ENCODE assay signal across 12 mouse cellular contexts in the genomic region with DNA sequence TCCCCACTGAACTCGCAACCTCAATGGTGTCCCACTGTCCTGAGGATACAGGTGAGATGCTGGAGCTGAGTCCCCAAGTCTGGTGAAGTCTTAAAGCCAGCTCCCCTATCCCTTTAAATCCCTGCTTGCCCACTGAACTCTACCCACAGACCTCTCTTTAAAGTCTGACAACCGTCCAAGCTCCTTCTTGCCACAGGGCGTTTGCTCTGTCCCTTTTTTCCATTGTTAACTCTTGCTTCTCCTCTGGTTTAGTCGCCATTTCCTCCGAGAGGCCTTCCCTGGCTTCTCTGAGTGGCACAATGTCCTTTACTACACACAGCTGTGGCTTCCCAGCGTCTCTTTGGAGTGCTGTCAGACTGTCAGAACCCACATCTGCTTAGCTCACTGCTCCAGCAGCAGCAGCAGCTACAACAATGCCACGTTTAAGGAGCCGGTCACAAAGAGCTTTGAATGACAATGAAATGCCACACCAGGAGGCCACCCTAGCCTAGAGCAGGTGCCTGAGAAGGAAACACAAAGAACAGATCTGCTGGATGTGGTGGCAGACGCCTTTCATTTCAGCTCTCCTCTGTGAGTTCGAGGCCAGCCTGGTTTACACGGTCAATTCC. TPM values are rescaled to one million over a fixed set of nuclear protein-coding genes. Genes with fewer than 3 reads are reported as not detected.
DNase-seq lines count a peak whose midpoint lies in the region; ATAC-seq and TF ChIP-seq lines count a peak whose summit lies in the region.
"Had no signal": no experiment of that assay in that cellular context is flagged by ENCODE, and none has a peak within 500 bp of the region (broad histone marks: within the 10 kb centered on the region; RNA-seq: fewer than 3 reads in every experiment).

No protein-coding gene starts in this region.

- no peaks in the 10 kb centered on the region for H3K27me3 ChIP-seq in ES-Bruce4 (ENCODE audit: control insufficient read depth, insufficient read depth, low read length, poor library complexity, severe bottlenecking)
- H3K27me3 ChIP-seq in forebrain, embryonic 11.5 days (ENCODE audit: control insufficient read depth, insufficient read depth, low read length), result no peaks in the 10 kb centered on the region
- H3K27me3 ChIP-seq in midbrain, embryonic 11.5 days (ENCODE audit: control insufficient read depth, insufficient read depth, low read length), result no peaks in the 10 kb centered on the region
- H3K27me3 ChIP-seq: megakaryocyte, embryonic 14.5 days; Patski had no signal

- TF ChIP-seq CTCF in ES-Bruce4 (IDR thresholded peaks at IDR 0.05; ENCODE audit: low read depth, low read length), result no peak

- H3K9me3 ChIP-seq in ES-Bruce4 (replicated peaks; ENCODE audit: control insufficient read depth, insufficient read depth, low read length, poor library complexity, severe bottlenecking) (no peaks in the 10 kb centered on the region), ES-E14 (ENCODE audit: control insufficient read depth, insufficient read depth, low read depth, low read length) (no peaks in the 10 kb centered on the region)
- H3K9me3 ChIP-seq in forebrain, embryonic 11.5 days (ENCODE audit: control insufficient read depth, low read length), result no peaks in the 10 kb centered on the region
- H3K9me3 ChIP-seq in midbrain, embryonic 11.5 days (ENCODE audit: control insufficient read depth, low read length), result no peaks in the 10 kb centered on the region
- H3K9me3 ChIP-seq: megakaryocyte, embryonic 14.5 days had no signal

- 0 out of 2 replicates have a peak, but pooled peaks have one; percentile 24 for ATAC-seq in forebrain, embryonic 11.5 days (replicated peaks; ENCODE audit: low FRiP score)
- peak; percentile 66 for ATAC-seq in midbrain, embryonic 11.5 days (ENCODE audit: low FRiP score)
- ATAC-seq: Patski had no signal

- DNase-seq in ES-E14 (ENCODE audit: low read depth, low spot score), result peak; percentile 77
- DNase-seq in forebrain, embryonic 11.5 days (ENCODE audit: low spot score), result no peak
- peak; percentile 93 for DNase-seq in midbrain, embryonic 11.5 days (ENCODE audit: low spot score, missing footprints)
- no peak for DNase-seq in testis, postnatal 14 days (ENCODE audit: low spot score)
- no peak for DNase-seq in cerebellum, adult 9-10 months
- no peak for DNase-seq in adrenal gland, adult 2 months
- DNase-seq: cerebellum, postnatal 10 days; kidney, postnatal 14 days had no signal

- no peak overlapping the region for H3K9ac ChIP-seq in ES-Bruce4 (ENCODE audit: low read depth, poor library complexity, severe bottlenecking)
- no peak overlapping the region for H3K9ac ChIP-seq in ES-E14 (ENCODE audit: insufficient read depth, low read depth, low read length, poor library complexity, severe bottlenecking)
- H3K9ac ChIP-seq in forebrain, embryonic 11.5 days (ENCODE audit: low read length), result peak overlapping the region; percentile 13; the same call in 1 of the 2 replicates
- peak overlapping the region; percentile 24; the same call in 1 of the 2 replicates for H3K9ac ChIP-seq in midbrain, embryonic 11.5 days (ENCODE audit: low read length)

- H3K4me1 ChIP-seq in ES-Bruce4 (ENCODE audit: control insufficient read depth, insufficient read depth, low read length), result peaks cover 14% of the 10 kb centered on the region
- peaks cover 0 to 33% of the 10 kb centered on the region in 2 experiments; a peak in 3 of 4 replicates for H3K4me1 ChIP-seq in ES-E14 (ENCODE audit: control insufficient read depth in 2 of 2, insufficient read depth in 2 of 2, low read length in 2 of 2, poor library complexity in 1 of 2)
- peaks cover 8% of the 10 kb centered on the region; the same call in 1 of the 2 replicates for H3K4me1 ChIP-seq in forebrain, embryonic 11.5 days (replicated peaks; ENCODE audit: control insufficient read depth, insufficient read depth, low read length)
- H3K4me1 ChIP-seq in midbrain, embryonic 11.5 days (ENCODE audit: control insufficient read depth, insufficient read depth, low read length), result peaks cover 46% of the 10 kb centered on the region

- H3K4me3 ChIP-seq in ES-Bruce4 (ENCODE audit: low read depth, low read length), result no peak overlapping the region
- no peak overlapping the region for H3K4me3 ChIP-seq in ES-E14 (ENCODE audit: insufficient read depth in 1 of 2, low read depth in 1 of 2, low read length in 2 of 2, poor library complexity in 1 of 2, severe bottlenecking in 1 of 2)
- no peak overlapping the region for H3K4me3 ChIP-seq in forebrain, embryonic 11.5 days (ENCODE audit: low read depth, low read length)
- no peak overlapping the region for H3K4me3 ChIP-seq in midbrain, embryonic 11.5 days (ENCODE audit: low read depth, low read length)
- H3K4me3 ChIP-seq: megakaryocyte, embryonic 14.5 days had no signal

- in situ Hi-C loops in ES-E14 (cut with MboI; ENCODE audit: low sequenced_read_pairs in 2 of 2, unreplicated experiment in 2 of 2), result no loop called here

- peak; percentile 90 for TF ChIP-seq EP300 in ES-Bruce4 (IDR thresholded peaks at IDR 0.05; ENCODE audit: insufficient read depth, low read depth, low read length)

- no peak overlapping the region for H3K27ac ChIP-seq in ES-Bruce4 (ENCODE audit: insufficient read depth, low read length)
- no peak overlapping the region for H3K27ac ChIP-seq in ES-E14 (ENCODE audit: insufficient read depth, low read depth, low read length, poor library complexity, severe bottlenecking)
- H3K27ac ChIP-seq in forebrain, embryonic 11.5 days (ENCODE audit: low read depth, low read length), result peak overlapping the region; percentile 55
- H3K27ac ChIP-seq in midbrain, embryonic 11.5 days (ENCODE audit: low read depth, low read length), result peak overlapping the region; percentile 77

- 9% methylated on average over 11 of the region's 11 CpGs for WGBS in forebrain, embryonic 11.5 days
- WGBS in midbrain, embryonic 11.5 days, result 12% methylated on average over 11 of the region's 11 CpGs

- TF ChIP-seq POLR2A in ES-Bruce4 (IDR thresholded peaks at IDR 0.05; ENCODE audit: insufficient read depth, low read length), result no peak

- H3K4me2 ChIP-seq in forebrain, embryonic 11.5 days (ENCODE audit: low read depth, low read length, severe bottlenecking), result no peak overlapping the region
- H3K4me2 ChIP-seq in midbrain, embryonic 11.5 days, result no peak overlapping the region; the same call in 1 of the 2 replicates

- no peaks in the 10 kb centered on the region for H3K36me3 ChIP-seq in ES-Bruce4 (ENCODE audit: control insufficient read depth, insufficient read depth, low read length, poor library complexity, severe bottlenecking)
- peaks cover 5% of the 10 kb centered on the region; the same call in 1 of the 2 replicates for H3K36me3 ChIP-seq in ES-E14 (ENCODE audit: control insufficient read depth, insufficient read depth, low read length, poor library complexity, severe bottlenecking)
- no peaks in the 10 kb centered on the region; the same call in 1 of the 2 replicates for H3K36me3 ChIP-seq in forebrain, embryonic 11.5 days (ENCODE audit: control insufficient read depth, insufficient read depth, low read length)
- H3K36me3 ChIP-seq in midbrain, embryonic 11.5 days (ENCODE audit: control insufficient read depth, insufficient read depth, low read length), result no peaks in the 10 kb centered on the region

TF ChIP-seq in ES-E14, 5 proteins besides CTCF, POLR2A, EP300 and RAD21:
- TF ChIP-seq MAFK (IDR thresholded peaks at IDR 0.05; ENCODE audit: insufficient read depth, low read depth, low read length) (0 out of 2 replicates have a peak, but pooled peaks have one; percentile 2), ZNF384 (IDR thresholded peaks at IDR 0.05; ENCODE audit: low read depth, low read length) (no peak), HCFC1 (IDR thresholded peaks at IDR 0.05; ENCODE audit: borderline replicate concordance, insufficient read depth, low read length) (no peak), ZC3H11A (IDR thresholded peaks at IDR 0.05; ENCODE audit: borderline replicate concordance, low read depth, low read length) (no peak), CHD2 (IDR thresholded peaks at IDR 0.05; ENCODE audit: low read depth, low read length) (no peak)
TF ChIP-seq in ES-E14: peak in this region for 1.

RNA-seq across cellular contexts. Expression of gene Map7d1, which starts 7.8 kb away (rescaled TPM):
- 29.0 and 31.9 TPM in 2 replicates for polyA plus RNA-seq in ES-Bruce4 (2011; ENCODE audit: insufficient read depth, insufficient read length, low read depth, missing spikeins)
- 20.9 and 27.1 TPM in 2 replicates for total RNA-seq in ES-E14 (2012; rRNA removed)
- 80.6 and 83.5 TPM in 2 replicates for polyA plus RNA-seq in forebrain, embryonic 11.5 days (2014; fragmentation: Nextera tagmentation; extraction: Ambion mirVana)
- 61.8 and 68.7 TPM in 2 replicates for polyA plus RNA-seq in midbrain, embryonic 11.5 days (2014; fragmentation: Nextera tagmentation; extraction: Ambion mirVana)
- total RNA-seq in adrenal gland, adult 2 months (2021), result 10 to 100 TPM; 55.4 to 68.7 TPM
- polyA plus RNA-seq in adrenal gland, adult 2 months (2012; rRNA removed), result 98.3 and 98.7 TPM in 2 replicates

RNA-seq across cellular contexts. Expression of gene Trappc3, which starts 13.8 kb away (rescaled TPM):
- 62.8 TPM in 2 replicates for polyA plus RNA-seq in ES-Bruce4 (2011; ENCODE audit: insufficient read depth, insufficient read length, low read depth, missing spikeins)
- total RNA-seq in ES-E14 (2012; rRNA removed), result 54.8 and 54.9 TPM in 2 replicates
- polyA plus RNA-seq in forebrain, embryonic 11.5 days (2014; fragmentation: Nextera tagmentation; extraction: Ambion mirVana), result 23.3 and 25.7 TPM in 2 replicates
- polyA plus RNA-seq in midbrain, embryonic 11.5 days (2014; fragmentation: Nextera tagmentation; extraction: Ambion mirVana), result 37.1 and 38.9 TPM in 2 replicates
- 100 to 1,000 TPM in 1 of 2 experiments, 10 to 100 TPM in 1; 85.8 to 103 TPM for total RNA-seq in adrenal gland, adult 2 months (2021)
- 16.2 and 16.5 TPM in 2 replicates for polyA plus RNA-seq in adrenal gland, adult 2 months (2012; rRNA removed)

RNA-seq across cellular contexts. Expression of gene Col8a2, which starts 38.2 kb away (rescaled TPM):
- 1.0 and 1.2 TPM in 2 replicates for polyA plus RNA-seq in ES-Bruce4 (2011; ENCODE audit: insufficient read depth, insufficient read length, low read depth, missing spikeins)
- 3.7 and 3.8 TPM in 2 replicates for total RNA-seq in ES-E14 (2012; rRNA removed)
- polyA plus RNA-seq in forebrain, embryonic 11.5 days (2014; fragmentation: Nextera tagmentation; extraction: Ambion mirVana), result 18.0 and 20.4 TPM in 2 replicates
- polyA plus RNA-seq in midbrain, embryonic 11.5 days (2014; fragmentation: Nextera tagmentation; extraction: Ambion mirVana), result 9.1 and 9.5 TPM in 2 replicates
- 1 to 10 TPM; 1.4 to 6.1 TPM for total RNA-seq in adrenal gland, adult 2 months (2021)
- 1.9 TPM in 2 replicates for polyA plus RNA-seq in adrenal gland, adult 2 months (2012; rRNA removed)
- total RNA-seq: granulocyte monocyte progenitor cell, adult 5-6 weeks had no signal

RNA-seq across cellular contexts. Expression of gene Thrap3, which starts 45.8 kb away (rescaled TPM):
- 456 and 495 TPM in 2 replicates for polyA plus RNA-seq in ES-Bruce4 (2011; ENCODE audit: insufficient read depth, insufficient read length, low read depth, missing spikeins)
- total RNA-seq in ES-E14 (2012; rRNA removed), result 202 and 211 TPM in 2 replicates
- polyA plus RNA-seq in forebrain, embryonic 11.5 days (2014; fragmentation: Nextera tagmentation; extraction: Ambion mirVana), result 251 and 263 TPM in 2 replicates
- polyA plus RNA-seq in midbrain, embryonic 11.5 days (2014; fragmentation: Nextera tagmentation; extraction: Ambion mirVana), result 192 and 219 TPM in 2 replicates
- 100 to 1,000 TPM; 169 to 173 TPM for total RNA-seq in adrenal gland, adult 2 months (2021)
- polyA plus RNA-seq in adrenal gland, adult 2 months (2012; rRNA removed), result 29.1 and 36.8 TPM in 2 replicates

Comparison
In these comparisons a context has a peak if more than half of its experiments do, and no peak if none do; other contexts are left out.
1. H3K27ac ChIP-seq: peak in forebrain, embryonic 11.5 days (single experiment) and midbrain, embryonic 11.5 days (single experiment); none in ES-Bruce4 (single experiment) and ES-E14 (single experiment).
2. H3K9ac ChIP-seq: peak in forebrain, embryonic 11.5 days (single experiment) and midbrain, embryonic 11.5 days (single experiment); none in ES-Bruce4 (single experiment) and ES-E14 (single experiment).
3. DNase-seq: peak in ES-E14 (single experiment) and midbrain, embryonic 11.5 days (single experiment); none in forebrain, embryonic 11.5 days (single experiment), testis, postnatal 14 days (single experiment), cerebellum, adult 9-10 months (single experiment) and adrenal gland, adult 2 months (single experiment).